Mouse (Mus musculus) c-Kit-positive CD71-positive TER-119-negative erythroid progenitor cells, embryonic 14.5 days (primary cell): Measurements from ENCODE around the gene Rif1.

ENCODE experiments used
- DNase-seq: peaks from one replicate; pipeline ENCODE4 v3.0.0-alpha.2; 2013; ENCODE audit warnings: low read depth

Gene Rif1

DNA sequence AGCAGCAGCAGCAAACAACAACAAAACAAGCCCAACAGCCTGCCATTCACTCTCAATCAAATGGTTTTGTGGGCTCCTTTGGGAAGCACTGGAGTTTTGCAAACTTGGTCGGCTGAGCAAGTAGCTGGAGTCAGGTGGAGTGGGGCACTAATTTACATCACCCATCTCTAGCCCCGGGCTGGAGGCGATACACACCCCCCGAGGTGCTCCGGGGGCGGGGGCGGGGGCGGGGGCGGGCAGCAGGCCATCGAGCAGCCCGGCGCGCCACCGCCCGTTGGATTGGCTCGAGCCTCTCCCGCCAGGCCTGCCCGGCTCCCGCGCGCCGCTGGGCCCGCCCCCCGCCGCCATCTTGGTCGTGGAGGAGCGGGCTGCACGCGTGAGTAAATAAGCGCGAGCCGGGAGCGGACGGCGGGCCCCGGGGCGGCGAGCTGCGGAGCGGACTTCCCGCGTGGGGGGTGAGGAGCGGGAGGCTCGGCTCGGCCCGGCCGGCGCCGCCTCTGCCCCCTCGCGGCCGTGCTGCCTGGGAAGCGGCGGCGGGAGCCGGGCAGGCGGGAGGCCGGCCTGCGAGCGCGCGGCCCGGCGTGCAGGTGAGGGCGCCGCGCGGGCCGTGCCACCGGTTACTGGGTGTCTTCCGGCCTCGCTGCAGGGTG is at the start of gene Rif1:
Gene Rif1, plus strand, starts transcription at position 342 of the 650 bp plus-strand sequence.
- peak; percentile 58 for DNase-seq

DNA sequence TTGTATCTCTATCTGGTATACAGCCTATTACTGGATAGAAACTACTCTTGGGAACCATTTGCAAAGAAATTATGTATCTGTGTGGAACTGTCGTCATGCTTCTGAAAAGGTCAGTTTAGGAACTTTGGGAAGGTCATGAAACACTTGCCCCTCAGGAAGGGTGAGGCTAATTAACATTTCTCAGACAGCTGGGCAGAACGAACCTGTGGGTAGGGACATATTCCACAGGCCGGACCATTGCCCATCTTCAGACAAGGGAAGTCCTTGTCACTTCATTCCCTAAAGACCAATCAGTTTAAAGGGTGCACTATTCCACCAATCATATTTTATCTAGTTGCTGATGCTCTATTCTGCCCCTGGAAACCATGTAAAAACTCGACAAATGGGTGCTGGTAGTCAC is 45.6 kb upstream of the Rif1 start:
- DNase-seq: no peak

DNA sequence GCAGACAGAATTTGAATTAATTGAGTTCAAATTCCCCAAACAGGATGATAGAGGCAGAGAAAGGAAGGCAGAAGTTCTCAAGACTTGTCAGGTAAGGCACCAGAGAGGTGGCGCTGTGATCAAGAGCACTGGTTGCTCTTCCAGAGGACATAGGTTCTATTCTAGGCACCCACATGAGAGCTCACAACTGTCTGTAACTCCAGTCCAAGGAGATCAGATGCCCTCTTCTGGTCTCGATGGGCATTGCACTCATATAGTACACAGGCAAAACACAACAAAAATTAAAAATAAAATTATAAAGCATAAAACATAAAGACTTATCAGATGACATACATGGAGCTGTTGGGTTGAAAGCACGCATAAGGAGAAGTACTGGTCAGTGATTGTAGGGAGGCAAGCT is 43.2 kb upstream of the Rif1 start:
- no peak for DNase-seq

DNA sequence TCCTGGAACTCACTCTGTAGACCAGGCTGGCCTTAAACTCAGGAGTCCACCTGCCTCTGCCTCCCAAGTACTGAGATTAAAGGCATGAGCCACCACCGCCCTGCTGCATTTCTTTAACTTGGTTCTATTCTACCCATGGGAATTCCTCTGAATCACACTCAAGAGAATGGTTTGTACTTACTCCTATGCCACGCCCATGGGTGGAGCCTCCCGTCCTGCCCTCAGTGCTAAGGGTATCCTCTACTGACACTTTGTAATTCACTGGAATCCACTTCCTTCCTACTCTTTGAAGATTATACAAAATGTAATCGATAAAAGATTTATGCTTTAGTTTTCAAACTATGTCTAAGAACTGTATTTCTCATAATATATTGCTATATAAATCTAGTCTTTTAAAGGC is 41.1 kb upstream of the Rif1 start:
- DNase-seq: no peak

DNA sequence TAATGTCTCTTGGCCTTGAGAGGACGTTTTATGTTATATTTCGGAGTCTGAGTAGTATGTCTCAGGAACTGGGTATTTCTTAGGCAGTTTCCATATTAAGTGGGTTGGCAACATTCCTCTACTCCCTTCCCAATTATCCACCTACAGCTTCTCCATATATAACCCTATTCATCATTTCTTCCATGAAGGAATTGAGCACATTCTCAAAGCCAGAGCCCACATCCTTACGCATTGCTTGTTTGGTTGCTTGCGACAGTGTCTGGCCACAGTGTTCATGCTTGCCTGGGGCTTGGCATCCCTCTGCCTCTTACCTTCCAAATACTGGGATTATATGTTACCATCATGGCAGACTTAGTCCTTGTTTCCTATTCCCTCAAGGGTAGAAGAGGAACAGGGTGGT is 38.0 kb upstream of the Rif1 start:
- DNase-seq: no peak

DNA sequence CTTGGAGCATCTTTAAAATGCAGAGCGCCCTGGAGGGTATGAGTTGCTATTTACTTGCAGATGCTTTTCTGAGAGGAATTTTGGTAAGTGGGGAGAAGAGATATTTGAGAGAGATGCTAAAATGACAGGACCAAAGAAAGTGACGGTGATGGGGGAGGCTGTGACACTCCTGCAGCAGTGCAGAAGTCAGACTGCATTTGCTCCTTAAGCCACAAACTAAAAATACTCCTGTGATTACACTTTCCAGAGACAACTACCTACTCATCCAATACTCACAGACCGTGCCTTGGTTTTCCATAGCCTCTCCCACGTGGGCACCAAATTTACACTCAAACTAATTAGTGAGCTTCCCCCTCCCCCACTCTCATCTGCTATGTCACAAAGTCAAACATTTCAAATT is 37.5 kb upstream of the Rif1 start:
- DNase-seq: no peak

DNA sequence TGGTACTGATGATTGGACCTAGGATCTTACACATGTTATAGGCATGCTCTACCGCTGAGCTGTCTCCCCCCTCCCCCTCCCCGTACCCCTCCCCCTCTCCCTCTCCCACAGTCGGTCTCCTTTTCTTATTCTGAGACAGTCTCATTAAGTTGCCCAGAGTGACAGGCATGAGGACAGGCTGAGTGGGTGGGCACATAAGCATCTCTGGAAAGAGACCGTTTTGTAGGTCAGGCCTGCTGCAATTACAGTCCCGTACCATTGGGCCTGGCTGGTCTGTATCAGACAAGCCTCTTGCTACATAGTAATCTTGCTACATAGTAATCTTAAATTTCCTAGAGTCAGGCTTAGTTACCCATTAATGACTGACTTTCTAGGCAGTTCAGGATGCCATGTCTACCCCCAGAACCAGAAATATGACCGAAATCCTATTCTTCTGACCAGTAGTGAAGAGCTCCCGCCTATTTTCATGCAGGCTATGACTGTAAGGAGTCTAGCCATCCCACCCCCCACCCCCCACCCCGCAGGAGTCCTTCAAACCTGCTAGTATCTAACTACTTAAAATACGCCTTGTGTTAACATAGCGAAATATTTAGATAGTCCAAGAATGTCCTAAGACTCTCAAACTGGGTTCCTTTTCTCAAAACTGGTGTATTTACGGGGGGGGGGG is 35.6 kb upstream of the Rif1 start:
- DNase-seq: no peak

DNA sequence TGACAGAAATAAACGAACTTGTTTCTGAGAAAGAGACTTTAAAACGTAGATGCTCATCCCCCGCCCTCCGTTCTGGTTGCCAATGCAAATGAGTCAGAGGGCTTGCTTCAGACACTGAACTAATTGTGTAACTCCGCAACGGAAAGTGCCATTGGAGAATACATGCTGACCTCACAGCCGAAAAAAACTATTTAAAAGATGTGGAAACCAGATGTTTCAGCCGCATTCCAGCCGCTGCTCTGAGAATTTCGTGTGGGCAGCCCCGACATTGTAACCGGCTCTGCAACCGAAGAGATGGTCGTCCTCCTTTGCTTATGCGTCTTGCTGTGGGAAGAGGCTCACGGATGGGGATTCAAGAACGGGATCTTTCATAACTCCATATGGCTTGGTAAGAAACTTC is 34.8 kb upstream of the Rif1 start, which contains the start of gene Tnfaip6:
Gene Tnfaip6, plus strand, starts transcription at position 128 of the 400 bp plus-strand sequence.
- no peak for DNase-seq

DNA sequence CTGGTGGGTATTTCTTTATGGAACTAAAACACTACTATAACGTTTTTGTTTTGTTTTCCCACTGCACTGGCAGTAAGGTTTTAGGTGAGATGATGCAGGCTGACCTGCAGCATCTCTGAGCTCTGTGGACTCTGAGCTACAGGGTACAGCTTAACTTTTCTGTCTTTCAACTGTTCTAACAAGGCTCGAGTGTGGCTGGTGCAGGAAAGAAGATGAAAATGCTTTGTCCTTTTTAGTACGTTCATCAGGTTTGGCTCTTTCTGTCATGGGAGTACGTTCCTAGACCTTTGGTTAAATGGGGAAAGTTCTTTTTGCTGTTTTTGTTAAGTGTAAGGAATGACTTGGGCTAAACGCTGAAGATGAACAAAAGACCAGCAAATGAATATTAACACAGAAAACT is 34.1 kb upstream of the Rif1 start:
- no peak for DNase-seq

DNA sequence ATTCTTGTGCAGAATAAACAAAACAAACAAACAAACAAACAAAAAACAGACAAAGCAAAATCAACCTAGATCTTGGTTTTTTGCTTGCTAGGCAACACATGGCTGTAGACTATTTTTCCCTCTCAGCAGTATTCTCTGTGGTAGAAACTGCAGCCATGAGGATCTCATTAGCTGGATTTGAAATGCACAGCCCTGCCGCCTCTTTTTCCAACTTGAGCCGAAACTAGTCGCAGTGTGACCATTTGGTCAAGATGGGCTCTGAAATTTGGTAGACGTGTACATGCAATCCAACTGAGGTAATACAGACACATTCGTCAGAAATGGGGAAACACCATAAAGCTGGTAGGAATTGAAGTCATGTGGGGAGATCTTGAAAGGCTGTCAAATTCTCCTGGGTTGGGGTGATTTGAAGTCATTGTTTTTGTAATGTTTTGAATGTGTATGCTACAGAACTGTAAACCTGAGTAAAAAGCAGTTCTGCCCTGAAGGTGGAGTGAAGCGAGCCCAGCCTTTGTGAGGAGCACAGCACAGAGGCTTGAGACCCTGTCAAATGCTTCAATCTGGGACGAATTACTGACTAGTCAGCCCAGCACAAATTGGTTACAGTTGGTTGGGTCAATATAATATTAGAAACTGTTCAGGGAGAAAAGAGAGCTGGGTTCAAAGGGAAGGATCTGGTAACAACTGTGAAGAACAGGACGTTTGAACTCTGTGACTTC is 33.4 kb upstream of the Rif1 start:
- DNase-seq: no peak

DNA sequence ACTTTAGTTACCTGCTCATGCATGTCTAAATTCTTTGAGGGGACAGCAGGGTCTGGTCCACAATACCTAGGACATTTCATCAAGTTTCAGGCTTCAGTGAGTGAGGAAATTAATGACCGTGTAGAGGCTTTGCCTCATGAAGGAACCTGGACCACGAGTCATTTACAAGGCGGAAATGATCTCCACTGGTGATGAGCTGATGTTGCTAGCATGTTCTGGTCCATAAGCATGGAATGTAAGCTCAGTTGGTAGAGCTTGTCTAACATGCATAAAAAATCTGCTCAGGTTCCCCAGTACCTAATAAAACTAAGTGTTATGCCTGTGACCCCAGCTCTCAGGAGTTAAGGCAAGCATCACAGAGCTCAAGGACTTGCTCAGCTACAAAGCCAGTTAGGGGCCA is 30.5 kb upstream of the Rif1 start:
- DNase-seq: no peak

DNA sequence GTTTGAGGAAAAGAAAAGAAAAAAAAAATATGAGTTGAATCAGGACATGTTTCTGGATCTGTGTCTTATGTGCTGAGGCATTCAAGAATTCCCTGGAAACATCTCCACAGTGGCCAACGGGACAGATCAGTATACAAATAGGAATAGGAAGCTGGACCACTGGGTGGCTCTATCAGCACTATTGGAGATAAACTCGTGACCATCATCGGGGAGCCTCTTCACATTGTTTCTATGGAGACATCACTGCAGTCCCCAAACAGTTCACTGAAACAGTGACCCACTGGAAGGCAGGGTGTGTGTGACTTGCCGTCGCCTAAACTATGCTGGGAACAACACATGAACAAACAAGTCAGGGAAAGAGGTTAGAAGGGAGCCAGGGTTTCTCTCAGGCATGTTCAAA is 29.9 kb upstream of the Rif1 start:
- DNase-seq: no peak

DNA sequence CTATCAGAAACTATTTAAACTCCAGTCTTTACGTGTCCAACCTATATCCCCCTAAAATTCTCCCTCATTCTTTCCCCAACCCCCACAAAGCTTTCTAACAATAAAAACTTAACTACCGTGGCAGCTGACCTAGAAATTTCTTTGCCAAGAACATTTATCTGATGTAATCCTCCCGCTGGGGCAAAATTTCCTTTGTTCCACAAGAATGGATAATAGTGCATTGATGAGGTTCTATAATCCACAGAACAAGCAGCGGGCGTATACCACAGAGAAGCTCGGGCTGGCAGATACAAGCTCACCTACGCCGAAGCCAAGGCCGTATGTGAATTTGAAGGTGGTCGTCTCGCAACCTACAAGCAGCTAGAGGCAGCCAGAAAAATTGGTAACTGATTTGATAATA is 29.1 kb upstream of the Rif1 start:
- DNase-seq: no peak

DNA sequence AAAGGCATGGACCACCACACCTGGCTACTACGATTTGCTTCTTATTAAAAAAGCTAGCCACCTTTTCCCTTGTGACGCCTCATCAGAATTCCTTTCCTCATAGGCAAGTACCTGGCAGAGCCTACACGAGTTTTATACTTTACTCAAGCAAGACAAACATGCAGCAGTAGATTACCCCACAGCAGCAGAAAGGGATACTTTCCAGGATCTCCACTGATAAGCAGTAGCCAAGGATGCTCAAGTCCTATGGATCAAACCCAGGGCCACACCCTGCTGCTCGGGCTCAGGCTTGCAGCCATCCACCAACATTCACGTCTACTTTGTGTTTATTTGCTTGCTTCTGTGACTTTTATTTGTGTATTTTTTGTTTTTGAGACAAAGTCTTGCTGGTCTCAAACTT is 26.6 kb upstream of the Rif1 start:
- DNase-seq: no peak

DNA sequence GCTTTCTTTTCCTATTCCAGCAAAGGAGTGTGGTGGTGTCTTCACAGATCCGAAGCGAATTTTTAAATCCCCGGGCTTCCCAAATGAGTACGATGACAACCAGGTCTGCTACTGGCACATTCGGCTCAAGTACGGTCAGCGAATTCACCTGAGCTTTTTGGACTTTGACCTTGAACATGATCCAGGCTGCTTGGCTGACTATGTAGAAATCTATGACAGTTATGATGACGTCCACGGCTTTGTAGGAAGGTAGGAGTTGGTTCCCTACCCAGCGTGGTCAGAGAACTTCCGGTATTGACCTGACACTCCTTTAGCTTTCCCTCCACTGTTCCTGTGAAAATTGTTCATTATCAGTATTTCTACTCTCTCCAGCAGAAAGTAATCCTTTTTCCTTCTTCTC is 21.8 kb upstream of the Rif1 start:
- DNase-seq: no peak

DNA sequence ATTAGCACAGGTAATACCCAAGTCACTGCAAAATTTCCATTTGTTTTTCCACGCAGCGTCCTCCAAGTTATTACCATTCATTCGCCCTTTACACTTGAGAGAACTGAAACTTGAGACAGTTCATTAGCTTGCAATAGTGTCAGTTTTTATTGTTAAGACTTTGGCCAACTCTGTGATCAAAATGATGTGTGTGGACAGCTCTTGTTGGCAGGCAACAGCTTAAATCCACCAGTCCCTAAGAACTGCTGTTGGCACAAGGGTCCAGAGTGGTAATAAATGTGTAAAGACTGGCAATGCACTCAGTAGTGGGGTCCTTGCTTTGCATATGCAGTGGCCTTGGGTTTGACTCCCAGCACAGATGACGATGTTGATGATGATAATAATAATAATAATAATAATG is 20.3 kb upstream of the Rif1 start:
- no peak for DNase-seq

DNA sequence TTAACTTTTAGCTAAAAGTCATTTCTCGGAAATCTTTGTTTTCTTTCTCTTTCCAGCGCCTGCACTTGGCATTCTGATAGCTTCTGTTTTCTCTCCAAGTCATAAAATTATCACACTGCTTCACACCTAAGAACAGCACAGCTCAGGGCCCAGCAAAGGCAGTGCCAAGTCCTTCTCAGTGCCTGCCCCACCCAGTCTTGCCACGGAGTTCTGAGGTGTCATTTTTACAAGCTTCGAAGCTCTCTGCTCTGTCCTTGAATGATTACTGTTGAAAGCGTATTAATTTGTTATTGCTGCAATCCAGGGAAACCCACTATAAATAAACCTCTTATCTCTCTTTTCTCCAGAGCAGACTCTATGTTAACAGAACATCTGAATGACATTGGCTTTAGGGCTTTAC is 19.1 kb upstream of the Rif1 start:
- no peak for DNase-seq

DNA sequence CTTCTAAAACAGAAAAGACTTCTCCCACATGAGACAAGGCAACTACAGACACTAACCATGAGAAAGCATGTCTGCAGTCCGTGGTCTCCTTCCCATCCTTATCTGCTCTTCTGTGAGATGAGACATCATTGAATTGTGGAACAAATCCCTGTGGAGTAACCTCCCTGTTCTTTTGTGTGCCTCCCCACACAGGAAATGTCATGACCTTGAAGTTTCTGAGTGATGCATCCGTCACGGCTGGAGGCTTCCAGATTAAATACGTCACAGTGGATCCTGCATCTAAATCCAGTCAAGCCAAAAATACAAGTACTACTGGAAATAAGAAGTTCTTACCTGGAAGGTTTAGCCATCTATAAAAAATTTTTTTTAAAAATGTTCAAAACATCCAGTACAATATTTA is 17.0 kb upstream of the Rif1 start:
- no peak for DNase-seq

DNA sequence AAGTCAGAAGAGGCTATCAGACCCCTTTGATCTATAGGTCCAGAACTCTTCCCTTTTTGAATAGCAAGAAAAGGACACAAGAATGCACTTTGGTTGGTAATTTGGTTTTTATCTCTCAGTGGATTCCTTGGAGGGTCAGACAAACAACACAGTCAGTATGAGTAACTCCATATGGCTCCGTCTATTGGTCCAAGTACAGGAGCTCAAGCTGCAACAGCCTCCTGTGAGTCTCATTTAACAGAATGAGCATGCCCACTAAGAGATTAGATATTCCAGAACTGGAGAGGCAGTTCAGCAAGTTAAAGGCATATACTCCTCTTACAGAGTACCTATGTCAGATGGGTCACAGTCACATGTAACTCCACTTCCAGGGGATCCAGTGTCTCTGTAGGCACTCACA is 15.5 kb upstream of the Rif1 start:
- DNase-seq: no peak

DNA sequence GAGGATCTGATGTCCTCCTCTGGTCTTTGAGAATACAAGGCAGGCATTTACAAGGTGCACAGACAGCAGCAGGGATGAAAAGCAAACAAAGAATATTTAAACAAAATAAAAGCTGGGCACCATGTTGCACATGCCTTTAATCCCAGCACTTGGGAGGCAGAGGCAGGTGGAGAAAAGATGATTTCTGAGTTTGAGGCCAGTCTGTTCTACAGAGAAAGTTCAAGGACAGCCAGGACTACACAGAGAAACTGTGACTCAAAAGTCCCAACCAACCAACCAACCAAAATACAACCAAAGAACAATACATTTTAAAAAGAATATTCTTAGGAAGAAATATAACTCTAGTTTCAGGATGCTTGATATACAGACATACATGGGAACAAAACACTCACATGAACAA is 15.0 kb upstream of the Rif1 start:
- DNase-seq: no peak

DNA sequence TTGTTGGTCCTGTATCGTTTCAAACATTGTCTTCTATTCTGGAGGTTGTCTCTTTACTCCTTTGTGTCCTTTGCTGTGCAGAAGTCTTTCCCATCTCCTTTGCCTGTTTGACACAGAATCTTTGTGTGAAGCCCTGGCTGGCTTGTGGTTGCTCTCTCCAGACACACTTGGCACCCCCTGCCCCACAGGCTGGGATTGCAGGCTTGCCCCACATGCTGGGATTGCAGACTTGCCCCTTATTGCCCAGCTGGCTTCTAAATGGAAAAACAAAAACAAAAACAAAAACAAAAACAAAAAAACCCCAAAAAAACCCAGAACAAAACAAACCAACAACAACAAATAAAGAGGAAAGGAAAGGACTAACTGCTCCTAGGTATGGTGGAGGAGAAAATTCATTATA is 4.0 kb upstream of the Rif1 start:
- no peak for DNase-seq

DNA sequence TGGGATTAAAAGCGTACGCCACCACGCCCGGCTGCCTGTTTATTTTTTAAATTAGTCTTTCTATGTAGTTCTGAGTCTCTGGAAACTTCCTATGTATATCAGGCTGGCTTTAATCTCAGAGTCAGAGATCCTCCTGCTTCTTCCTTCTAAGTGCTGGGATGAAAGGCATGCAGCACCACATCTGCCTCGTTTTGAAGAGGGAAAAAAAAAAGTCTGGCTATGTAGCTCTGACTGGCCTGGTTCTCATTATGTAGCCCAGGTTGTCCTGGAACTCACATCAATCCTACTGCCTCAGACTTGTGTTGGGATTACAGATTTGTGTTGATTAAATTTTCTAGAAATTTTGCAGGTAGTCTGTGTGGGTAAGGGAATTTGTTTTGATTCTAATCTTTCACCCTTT is 1.8 kb upstream of the Rif1 start:
- DNase-seq: no peak

DNA sequence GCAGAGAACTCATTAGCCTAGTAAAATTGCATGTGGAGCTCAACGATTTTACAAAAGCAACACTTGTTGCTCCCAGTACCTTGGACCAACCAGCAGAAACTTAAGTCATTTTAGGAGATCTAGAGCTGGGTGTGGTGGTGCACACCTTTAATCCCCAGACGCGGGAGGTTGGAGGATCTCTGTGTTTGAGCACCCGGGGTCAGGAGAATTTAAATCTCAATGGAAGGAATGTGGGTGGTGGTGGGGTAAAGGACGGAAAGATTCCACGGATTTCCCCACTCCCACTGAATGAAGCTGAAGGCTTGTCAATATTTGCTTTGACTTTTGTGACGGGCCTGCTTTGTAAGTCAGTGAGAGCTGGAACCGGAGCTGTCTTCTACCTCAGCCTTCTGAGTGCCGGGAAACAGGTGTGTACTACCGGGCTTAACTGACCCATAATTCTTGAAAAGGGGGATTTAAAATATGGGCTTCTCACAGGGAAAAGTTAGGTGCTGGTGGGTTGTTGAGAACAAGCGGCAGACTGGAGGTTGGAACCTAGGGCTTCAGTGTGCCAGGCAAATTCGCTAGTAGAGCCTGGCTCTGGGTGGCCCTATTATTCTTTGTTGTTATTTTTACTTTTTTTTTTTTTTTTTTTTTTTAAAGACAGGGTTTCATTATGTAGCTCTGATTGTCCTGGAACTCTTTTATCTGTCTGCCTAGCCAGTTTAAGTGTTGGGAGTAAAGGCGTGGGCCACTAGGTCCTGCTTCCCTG is 1.2 kb upstream of the Rif1 start:
- DNase-seq: no peak
